Mouse (Mus musculus) hindlimb bud, embryonic 11.5 days (tissue): ENCODE results near the gene Phospho1.
"Not testable (repeated sequence)": the region's sequence is repeated elsewhere in the genome, so short reads cannot be mapped to it uniquely, and the experiment has no call there.

Experiments used
- DNase-seq: peaks from one replicate; pipeline ENCODE4 v3.0.0-alpha.2; 2012; ENCODE audit warnings: low read depth, low spot score; ENCODE audit errors: extremely low spot score

The Phospho1 gene

DNA sequence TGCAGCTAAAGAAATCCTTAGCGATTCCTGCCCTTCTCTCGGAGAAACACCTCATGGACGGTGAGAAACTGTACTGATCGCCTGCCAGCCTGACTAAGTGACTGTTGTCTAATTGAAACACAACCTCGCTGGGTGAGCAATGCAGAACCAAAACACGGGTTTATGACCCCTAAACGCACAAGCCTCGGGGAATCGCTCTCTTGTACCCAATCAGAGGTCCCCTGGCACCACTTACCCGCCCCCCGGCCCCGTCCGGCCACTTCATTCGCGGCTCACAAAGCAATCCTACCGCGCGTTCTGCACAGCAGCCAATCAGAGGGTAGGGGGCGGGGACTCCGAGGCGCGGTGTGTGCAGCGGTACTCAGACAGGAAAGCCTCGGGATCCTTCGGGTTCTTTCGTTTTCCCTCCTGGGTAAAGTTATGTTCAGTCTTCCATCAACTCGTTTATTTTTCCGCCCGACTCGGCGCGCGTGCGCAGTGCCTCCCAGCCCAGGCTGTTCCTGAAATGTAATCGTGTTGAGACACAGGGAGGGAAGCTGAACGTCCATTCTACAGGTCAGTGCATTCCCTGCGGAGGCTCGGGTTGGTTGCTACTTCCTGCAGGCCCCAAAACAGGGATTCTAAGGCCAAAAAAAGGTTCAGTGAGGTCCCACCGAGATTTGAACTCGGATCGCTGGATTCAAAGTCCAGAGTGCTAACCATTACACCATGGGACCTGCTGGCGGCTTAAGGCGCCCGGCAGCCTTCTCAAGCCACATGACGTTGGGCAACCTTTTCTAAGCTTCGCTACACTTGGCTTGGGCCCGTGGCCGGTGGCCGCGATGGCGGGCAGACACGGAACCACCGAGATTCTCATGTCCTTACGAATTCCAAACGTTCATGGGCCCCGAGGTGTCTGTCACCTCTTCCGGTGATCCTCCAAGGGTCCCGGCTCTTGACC, 34.5 kb downstream of the Phospho1 start:
- DNase-seq = peak; percentile 88

DNA sequence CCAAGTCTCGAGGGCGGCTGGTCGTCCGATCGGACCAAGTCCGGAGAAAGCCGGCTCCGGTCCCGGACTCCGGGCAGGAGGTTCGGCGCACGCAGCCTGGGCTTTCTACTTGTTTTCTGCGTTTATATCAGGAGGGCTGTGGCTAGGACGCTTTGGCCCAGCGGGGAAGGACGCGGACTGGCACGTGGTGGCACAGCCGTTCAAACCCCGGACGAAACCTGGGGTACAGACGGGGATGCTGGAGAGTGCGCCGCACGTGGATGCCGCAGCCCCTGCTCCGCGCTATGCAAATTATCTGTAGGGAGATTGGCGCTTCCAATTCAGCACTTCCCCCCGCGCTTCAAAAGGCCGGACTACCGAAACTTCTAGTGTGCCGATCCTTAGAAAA, 35.2 kb downstream of the Phospho1 start:
- peak; percentile 44 for DNase-seq

DNA sequence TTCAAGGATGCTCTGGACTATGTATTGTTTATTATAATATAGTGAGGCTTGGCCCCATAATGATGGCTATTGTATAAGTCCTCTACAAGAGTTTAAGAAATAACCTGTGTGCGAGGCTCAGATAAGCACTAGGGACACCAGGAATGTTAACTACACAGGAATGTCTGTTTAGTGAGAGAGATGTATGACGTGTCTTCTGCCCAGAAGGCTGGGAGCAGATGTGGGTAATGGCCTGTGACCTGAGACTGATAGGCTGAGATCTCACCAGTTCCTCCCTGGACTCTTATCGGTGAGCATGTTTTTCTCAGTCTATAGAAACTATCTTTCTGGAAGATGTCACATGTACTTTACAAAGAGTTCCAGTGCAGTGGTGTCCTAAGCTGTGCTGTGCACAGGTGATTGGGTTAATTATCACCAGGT, 35.8 kb downstream of the Phospho1 start:
- no peak for DNase-seq

DNA sequence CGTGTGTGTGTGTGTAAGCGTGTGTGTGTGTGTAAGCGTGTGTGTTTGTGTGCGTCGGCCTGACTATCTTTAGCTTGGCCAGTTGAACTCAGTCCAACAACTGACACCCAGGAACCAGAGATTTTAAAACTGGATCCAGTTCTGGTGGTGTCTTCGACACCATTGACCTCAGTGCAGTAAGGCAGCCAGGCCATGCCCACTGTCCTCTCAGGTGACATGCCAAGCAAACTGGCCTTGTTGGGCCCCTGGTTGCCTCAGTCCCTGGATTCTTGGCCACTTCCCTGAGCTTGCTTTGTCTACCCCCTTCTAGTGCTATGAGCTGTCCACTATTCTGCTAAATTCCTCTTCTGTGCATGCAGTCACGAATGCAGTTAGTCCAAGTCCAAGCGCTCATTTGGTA, 37.1 kb downstream of the Phospho1 start:
- DNase-seq = no peak

DNA sequence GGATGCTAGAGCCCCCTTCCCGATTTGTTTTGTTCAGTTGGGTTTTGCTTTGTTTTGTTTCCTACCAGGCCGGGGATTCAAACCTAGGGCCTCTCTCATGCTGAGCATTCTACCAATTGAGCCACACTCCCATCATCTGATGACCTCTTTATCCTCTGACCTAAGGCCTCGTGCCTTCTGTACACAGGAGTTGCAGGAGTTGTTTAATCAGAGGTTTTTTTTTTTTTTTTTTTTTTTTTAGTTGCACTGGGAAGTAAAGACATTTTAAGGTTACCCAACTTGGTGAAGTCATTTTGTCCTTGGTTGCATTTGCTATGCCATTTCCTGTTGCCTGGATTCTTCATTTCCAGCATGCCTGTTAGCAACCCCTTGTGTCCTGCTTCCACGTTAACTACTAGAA, 45.1 kb downstream of the Phospho1 start:
- no peak for DNase-seq

DNA sequence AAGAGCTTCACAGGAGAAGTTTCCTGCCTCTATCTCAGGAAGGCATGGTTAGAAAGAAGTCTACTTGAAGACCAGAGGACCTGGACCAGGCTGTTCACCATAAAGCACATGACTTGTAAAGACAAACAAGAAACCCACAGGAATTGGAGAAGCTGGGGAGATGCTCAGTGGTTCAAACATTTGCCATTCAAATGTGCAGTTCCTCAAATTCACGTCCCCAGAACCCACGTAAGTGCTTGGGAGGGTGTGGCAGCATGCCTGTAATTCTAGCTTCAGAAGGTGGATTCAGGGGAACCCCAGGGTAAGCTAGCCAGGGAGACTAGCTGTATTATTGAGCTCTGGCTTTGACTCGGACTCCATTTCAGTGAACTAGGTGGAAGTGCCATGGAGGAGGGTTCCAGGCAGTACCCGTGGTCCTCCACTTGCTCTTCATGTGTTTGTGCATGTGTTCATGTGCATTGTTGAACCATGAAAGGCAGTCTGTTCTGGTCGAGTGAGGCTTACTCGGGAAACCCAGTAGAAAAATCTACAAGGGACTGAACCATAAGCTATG, 45.7 kb downstream of the Phospho1 start:
- no peak for DNase-seq

DNA sequence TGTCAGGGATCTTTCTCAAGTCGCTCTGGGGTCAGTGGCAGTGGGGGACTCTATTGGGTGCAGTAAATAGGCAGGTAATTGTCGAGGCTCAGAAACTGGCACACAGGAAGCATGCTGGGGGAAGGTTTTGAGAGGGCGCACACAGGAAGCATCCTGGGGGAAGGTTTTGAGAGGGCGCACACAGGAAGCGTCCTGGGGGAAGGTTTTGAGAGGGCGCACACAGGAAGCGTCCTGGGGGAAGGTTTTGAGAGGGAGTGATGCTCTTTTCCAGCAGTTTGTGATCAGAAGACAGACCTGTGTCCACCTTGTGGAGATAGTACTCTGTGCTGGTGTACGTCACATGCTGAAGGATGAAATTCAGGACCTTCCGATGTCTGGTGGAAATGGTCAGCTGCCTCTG, 51.5 kb downstream of the Phospho1 start:
- DNase-seq = no peak

DNA sequence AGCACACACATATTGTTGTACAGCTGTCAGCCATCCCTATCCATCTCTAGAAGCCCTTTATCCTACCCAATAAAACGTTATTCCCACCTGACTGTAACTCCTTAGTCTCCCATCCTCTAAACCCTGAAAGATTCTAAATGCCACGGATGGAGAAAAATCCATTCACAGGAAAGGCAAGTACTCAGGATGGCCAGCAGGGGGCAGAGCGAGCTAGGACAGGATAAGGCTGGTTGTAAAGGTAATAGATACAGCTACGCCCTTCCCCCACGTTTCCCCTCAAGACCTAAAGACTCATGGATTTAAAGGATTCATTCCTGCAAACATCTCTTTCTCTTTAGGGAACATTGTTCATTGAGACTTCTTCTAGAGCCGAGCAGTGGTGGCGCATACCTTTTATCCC, 52.0 kb downstream of the Phospho1 start:
- DNase-seq = peak; percentile 50

DNA sequence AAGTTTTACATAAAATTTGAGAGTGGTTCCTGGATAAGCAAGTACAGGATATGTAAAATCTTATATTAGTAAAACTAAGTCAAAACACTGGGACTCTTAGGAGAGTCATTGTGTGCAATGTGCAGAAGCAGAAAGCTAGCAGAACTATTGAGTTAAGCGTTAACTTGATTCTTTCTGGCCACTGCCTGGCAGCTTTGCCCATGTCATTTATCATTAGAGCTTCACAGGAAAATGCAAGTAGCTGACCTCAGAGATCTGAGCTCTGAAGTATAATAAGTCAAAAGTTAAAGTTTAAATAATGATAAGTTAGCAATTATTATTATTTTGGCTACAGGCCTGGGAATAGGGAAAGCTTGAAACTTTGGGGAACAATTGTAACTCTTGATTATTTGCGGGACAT, 55.6 kb downstream of the Phospho1 start:
- not testable (repeated sequence) for DNase-seq
